Mouse (Mus musculus) lung, adult 2 months (tissue): Measurements from ENCODE around the gene Rab3a. TPM values are rescaled to one million over a fixed set of nuclear protein-coding genes. Genes with fewer than 3 reads are reported as not detected.
A peak's percentile ranks its signal among the peaks of the same experiment; 100 is the strongest.

Experiments
- DNase-seq: peaks from one replicate; pipeline ENCODE4 v3.0.0; 2022
- H3K4me1 ChIP-seq: fragments of 200-500 bp; 2 replicates; pipeline ENCODE4 v1.6.1; 2011; ENCODE audit warnings: low read length; ENCODE audit not compliant: control insufficient read depth, insufficient read depth
- H3K4me3 ChIP-seq: fragments of 200-500 bp; replicated peaks from 2 replicates; pipeline ENCODE3; 2011; ENCODE audit warnings: low read depth, mild to moderate bottlenecking, control low read depth, low read length; ENCODE audit errors: extremely low read depth
- CTCF ChIP-seq: fragments of 200-500 bp; IDR thresholded peaks from 2 replicates; pipeline ENCODE4 v1.5.1; 2011; ENCODE audit warnings: mild to moderate bottlenecking, low read length, control low read depth; ENCODE audit not compliant: insufficient read depth
- POLR2A ChIP-seq: fragments of 200-500 bp; IDR thresholded peaks from 2 replicates; pipeline ENCODE4 v1.6.1; 2011; ENCODE audit warnings: low read depth, mild to moderate bottlenecking, control low read depth, low read length, borderline replicate concordance; ENCODE audit errors: extremely low read depth
- WGBS: fragments of 180-500 bp; shearing (Covaris S2); methylation state at CpG from one replicate; pipeline ENCODE4 v1.1.7; 2018; 5-methylcytosine and 5-hydroxymethylcytosine counted together
- polyA plus RNA-seq: library from polyadenylated mRNA; depleted of rRNA; stranded (reverse); fragments of >200 nt; gene quantifications from 2 replicates; pipeline ENCODE4 v1.2.3, GENCODE M21; 2012

Rab3a gene
- polyA plus RNA-seq, 1 experiment = 46.4 TPM

DNA sequence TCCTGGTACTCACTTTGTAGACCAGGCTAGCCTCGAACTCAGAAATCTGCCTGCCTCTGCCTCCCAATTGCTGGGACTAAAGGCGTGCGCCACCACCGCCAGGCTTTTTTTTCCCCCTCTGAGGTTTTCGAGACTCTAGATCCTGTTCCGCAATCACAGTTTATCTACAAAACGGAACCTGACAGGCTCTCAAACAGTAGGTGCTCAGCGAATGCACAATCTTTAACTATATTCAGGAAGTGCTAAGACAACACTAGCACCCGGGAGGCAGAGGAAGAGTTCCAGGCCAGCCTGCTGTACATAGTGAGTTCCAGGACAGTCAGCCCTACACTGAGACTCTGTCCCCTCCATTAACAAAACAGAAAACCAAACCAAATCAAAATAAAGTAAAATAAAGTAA is 10.8 kb downstream of the Rab3a start:
- Histone ChIP-seq H3K4me3 (no peak overlapping the region), H3K4me1 (peaks cover 17% of the 10 kb centered on the region)
- WGBS = 41% methylated on average over 9 of the region's 9 CpGs
- peak; percentile 12 for DNase-seq
- no peak for TF ChIP-seq POLR2A
- TF ChIP-seq CTCF = no peak

- Histone ChIP-seq H3K4me1 (peaks cover 17% of the 10 kb centered on the region), H3K4me3 (peak overlapping the region; percentile 68)
- no peak for DNase-seq
- TF ChIP-seq CTCF (no peak), POLR2A (peak; percentile 8; the same call in 1 of the 2 replicates)
- WGBS = 2% methylated on average over 34 of the region's 34 CpGs
These were observed 11.5 kb downstream of the Rab3a start for GRCm38 (mm10) chr8:70765838-70766570.

DNA sequence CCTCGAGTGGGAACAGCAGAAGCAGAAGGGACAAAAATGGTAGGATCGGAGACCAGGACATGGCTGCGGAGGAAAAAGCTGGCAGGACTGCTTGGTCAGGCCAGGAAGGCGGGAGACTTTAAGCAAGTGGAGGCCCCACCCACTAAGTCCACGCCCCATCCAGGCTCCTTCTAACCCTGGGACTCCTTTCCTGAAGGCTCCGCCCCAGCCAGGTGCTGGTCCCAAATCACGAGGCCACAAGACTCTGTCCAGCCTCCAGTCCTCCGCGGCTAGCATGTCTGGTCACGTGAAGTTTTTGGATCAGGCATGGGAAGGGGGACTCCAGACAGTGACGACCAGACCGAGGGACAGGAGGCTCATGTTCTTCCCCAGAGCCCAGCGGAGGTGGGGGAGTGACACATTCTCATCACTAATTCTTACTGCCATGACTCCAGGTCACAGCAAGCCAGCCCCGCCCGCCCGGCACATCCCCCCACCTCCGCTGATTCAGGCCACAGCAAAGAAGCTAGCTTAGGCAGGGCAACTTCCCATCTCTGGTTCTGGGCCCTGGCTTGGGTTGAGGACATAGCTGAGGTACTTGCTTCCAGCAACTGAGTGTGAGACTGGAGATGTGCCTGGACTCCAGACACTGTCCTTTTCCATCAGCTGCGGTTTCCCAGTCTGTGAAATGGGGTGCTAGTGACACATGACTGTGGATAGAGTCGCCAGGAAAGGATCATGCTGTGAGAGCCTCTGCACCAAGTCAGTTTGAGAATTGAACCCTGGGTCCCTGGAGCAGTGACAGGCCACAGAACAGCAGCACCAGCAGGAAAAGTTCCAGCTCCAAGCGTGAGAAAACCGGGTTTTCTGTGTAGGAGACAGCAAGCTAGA is 12.3 kb downstream of the Rab3a start:
- 13% methylated on average over 21 of the region's 21 CpGs for WGBS
- Histone ChIP-seq H3K4me1 (peaks cover 12% of the 10 kb centered on the region), H3K4me3 (peak overlapping the region; percentile 68)
- peak; percentile 94 for TF ChIP-seq POLR2A
- no peak for TF ChIP-seq CTCF
- peak; percentile 87 for DNase-seq

GRCm38 (mm10) chr8:70767503-70767902 is 13.0 kb downstream of the Rab3a start:
- TF ChIP-seq POLR2A (no peak), CTCF (no peak)
- no peak for DNase-seq
- peaks cover 12% of the 10 kb centered on the region for H3K4me1 ChIP-seq
- 80% methylated on average over 6 of the region's 6 CpGs for WGBS
- no peak overlapping the region for H3K4me3 ChIP-seq

GRCm38 (mm10) chr8:70768231-70768776 is 13.8 kb downstream of the Rab3a start:
- DNase-seq = no peak
- TF ChIP-seq CTCF = no peak
- TF ChIP-seq POLR2A = no peak
- WGBS = 91% methylated on average over 32 of the region's 32 CpGs
- no peak overlapping the region for H3K4me3 ChIP-seq
- H3K4me1 ChIP-seq = peaks cover 12% of the 10 kb centered on the region

DNA sequence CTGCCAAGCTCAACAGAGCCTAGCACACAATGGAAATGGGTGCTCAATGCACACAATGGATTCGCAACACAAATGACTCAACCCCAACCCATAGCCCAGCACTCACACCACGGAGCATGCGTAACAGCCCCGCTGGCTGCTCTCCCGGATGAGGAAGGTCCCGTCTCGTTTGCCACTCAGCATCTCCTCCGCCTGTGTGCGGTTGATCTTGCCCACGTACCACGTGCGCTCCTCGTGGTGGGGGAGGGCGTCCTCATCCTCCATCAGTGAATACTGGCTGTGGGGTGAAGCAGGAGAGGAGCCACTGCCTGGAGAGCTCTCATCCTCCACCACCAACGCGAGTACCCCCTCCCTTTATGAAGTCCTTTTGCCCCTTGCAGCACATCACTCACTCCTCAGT is 14.5 kb downstream of the Rab3a start:
- TF ChIP-seq POLR2A = no peak
- TF ChIP-seq CTCF = no peak
- no peak for DNase-seq
- WGBS = 79% methylated on average over 16 of the region's 16 CpGs
- H3K4me1 ChIP-seq = peaks cover 13% of the 10 kb centered on the region
- no peak overlapping the region for H3K4me3 ChIP-seq

GRCm38 (mm10) chr8:70769359-70769758 is 14.9 kb downstream of the Rab3a start:
- DNase-seq = peak; percentile 93
- 5% methylated on average over 26 of the region's 26 CpGs for WGBS
- TF ChIP-seq CTCF = peak; percentile 100
- no peak for TF ChIP-seq POLR2A
- Histone ChIP-seq H3K4me1 (peaks cover 17% of the 10 kb centered on the region), H3K4me3 (no peak overlapping the region)

DNA sequence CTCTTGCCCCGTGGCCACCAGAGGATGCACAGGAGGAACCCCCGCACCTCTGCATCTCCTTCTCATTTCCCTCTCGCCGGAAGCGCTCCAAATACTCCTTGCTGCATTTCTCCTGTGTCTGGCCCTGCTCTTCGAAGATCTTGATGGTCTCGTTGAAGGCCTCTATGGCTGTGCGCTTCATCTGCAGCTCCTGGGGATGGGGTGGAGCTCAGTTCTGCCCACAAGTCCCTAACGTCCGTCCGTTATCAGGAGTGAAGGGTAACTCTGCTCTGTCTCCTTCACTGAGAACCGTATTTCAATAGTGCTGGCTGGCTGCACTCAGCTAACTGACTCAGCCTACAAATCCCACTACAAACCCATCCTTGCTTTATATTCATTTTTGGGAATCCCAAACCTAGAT is 15.4 kb downstream of the Rab3a start:
- no peak for DNase-seq
- TF ChIP-seq CTCF (no peak), POLR2A (no peak)
- 79% methylated on average over 12 of the region's 12 CpGs for WGBS
- H3K4me3 ChIP-seq = no peak overlapping the region
- peaks cover 17% of the 10 kb centered on the region for H3K4me1 ChIP-seq

DNA sequence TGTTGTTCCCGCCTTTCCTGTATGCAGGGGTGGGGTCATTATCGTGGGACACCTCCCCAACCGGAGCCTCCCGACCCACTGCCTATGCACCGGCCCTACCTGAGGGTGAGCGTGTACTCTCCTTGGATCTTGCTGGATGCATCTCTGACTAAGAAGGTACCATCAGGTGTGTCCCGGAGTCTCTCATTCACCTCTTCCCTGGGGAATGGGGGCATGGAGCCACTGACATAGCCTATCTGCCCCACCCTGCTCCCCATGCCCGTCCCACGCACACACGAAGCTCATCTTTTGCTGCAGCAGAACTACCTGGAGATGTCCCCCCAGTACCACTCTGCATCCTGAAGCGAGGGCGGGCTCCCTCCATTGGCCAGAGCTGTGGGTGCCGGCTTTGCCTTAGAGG is 16.3 kb downstream of the Rab3a start:
- WGBS = 93% methylated on average over 13 of the region's 13 CpGs
- no peak for DNase-seq
- TF ChIP-seq POLR2A = no peak
- no peak for TF ChIP-seq CTCF
- peaks cover 17% of the 10 kb centered on the region for H3K4me1 ChIP-seq
- no peak overlapping the region for H3K4me3 ChIP-seq

DNA sequence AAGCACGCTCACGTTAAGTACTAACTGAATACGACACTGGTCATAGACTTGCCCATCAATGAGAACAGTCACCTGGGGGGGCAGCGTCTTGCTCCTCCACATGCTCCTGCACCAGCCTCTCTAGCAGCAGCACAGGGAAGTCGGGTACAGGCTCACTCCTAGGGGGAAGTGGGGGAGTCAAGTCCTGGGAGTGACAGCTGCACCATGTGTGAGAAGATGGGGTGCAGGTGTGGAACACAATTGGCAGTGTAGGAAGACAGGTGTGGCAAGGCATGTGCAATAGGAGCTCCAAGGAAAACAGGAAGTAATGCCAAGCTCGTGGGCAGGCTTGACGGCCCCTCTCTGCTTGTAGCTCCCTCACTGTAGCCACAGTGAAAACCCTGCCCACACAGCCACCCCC is 16.7 kb downstream of the Rab3a start:
- Histone ChIP-seq H3K4me3 (no peak overlapping the region), H3K4me1 (peaks cover 13% of the 10 kb centered on the region)
- TF ChIP-seq POLR2A (no peak), CTCF (no peak)
- 80% methylated on average over 7 of the region's 7 CpGs for WGBS
- no peak for DNase-seq
